Mouse (Mus musculus) erythroblast, embryonic 14.5 days (primary cell): ENCODE results near the gene Slc44a4.

ENCODE experiments used
- GATA1 ChIP-seq: IDR thresholded peaks from 2 replicates; pipeline ENCODE4 v1.6.1; 2012; ENCODE audit warnings: low read length, inconsistent platforms, mixed read lengths
- TAL1 ChIP-seq: IDR thresholded peaks from 3 replicates; pipeline ENCODE4 v1.6.1; 2012; ENCODE audit warnings: low read length, inconsistent platforms, mixed read lengths

- TF ChIP-seq GATA1 (no peak), TAL1 (no peak)
These were observed 50.4 kb downstream of the Slc44a4 start for GRCm38 (mm10) chr17:34964640-34965049.
